Mouse (Mus musculus) embryonic facial prominence, embryonic 15.5 days (tissue): ENCODE data around the gene Srgap2. TPM values are rescaled to one million over a fixed set of nuclear protein-coding genes. Genes with fewer than 3 reads are reported as not detected.
A peak's percentile ranks its signal among the peaks of the same experiment; 100 is the strongest.
"Not testable (repeated sequence)": the region's sequence is repeated elsewhere in the genome, so short reads cannot be mapped to it uniquely, and the experiment has no call there.

ENCODE experiments used
- ATAC-seq: fragments of 200-750 bp; cut with Nextera tagmentation; 2 replicates; pipeline ENCODE4 v1.8.0; 2017; ENCODE audit warnings: low read depth, moderate TSS enrichment; ENCODE audit not compliant: insufficient number of reproducible peaks, low FRiP score, low TSS enrichment
- H3K27ac ChIP-seq: fragments of 300-500 bp; sonication (generic); replicated peaks from 2 replicates; pipeline ENCODE4 v1.5.1; 2015; ENCODE audit warnings: mild to moderate bottlenecking, inconsistent platforms
- H3K27me3 ChIP-seq: fragments of 300-500 bp; sonication (generic); 2 replicates; pipeline ENCODE4 v1.6.1; 2015; ENCODE audit warnings: inconsistent platforms
- H3K36me3 ChIP-seq: fragments of 300-500 bp; sonication (generic); 2 replicates; pipeline ENCODE4 v1.6.1; 2015; ENCODE audit warnings: mild to moderate bottlenecking, inconsistent platforms
- H3K4me1 ChIP-seq: fragments of 300-500 bp; sonication (generic); 2 replicates; pipeline ENCODE4 v1.6.1; 2015; ENCODE audit warnings: inconsistent platforms
- H3K4me2 ChIP-seq: fragments of 300-500 bp; sonication (generic); replicated peaks from 2 replicates; pipeline ENCODE4 v1.6.1; 2015; ENCODE audit warnings: mild to moderate bottlenecking, inconsistent platforms
- H3K4me3 ChIP-seq: fragments of 300-500 bp; sonication (generic); replicated peaks from 2 replicates; pipeline ENCODE4 v1.5.1; 2015; ENCODE audit warnings: mild to moderate bottlenecking, inconsistent platforms
- H3K9ac ChIP-seq: fragments of 300-500 bp; sonication (generic); 2 replicates; pipeline ENCODE4 v1.6.1; 2015; ENCODE audit warnings: inconsistent platforms
- H3K9me3 ChIP-seq: fragments of 300-500 bp; sonication (generic); replicated peaks from 2 replicates; pipeline ENCODE4 v1.6.1; 2016; ENCODE audit warnings: inconsistent platforms
- WGBS: fragments of 180-500 bp; shearing (Covaris S2); methylation state at CpG from one replicate; pipeline ENCODE4 v1.1.7; 2015; 5-methylcytosine and 5-hydroxymethylcytosine counted together
- polyA plus RNA-seq: library from polyadenylated mRNA; unstranded; fragments of >200 nt; fragmentation: Nextera tagmentation; extraction: Ambion mirVana; gene quantifications from 2 replicates; pipeline ENCODE4 v1.2.1, GENCODE M21; 2015

The Srgap2 gene
- 17.9 and 18.0 TPM in 2 replicates for polyA plus RNA-seq

DNA sequence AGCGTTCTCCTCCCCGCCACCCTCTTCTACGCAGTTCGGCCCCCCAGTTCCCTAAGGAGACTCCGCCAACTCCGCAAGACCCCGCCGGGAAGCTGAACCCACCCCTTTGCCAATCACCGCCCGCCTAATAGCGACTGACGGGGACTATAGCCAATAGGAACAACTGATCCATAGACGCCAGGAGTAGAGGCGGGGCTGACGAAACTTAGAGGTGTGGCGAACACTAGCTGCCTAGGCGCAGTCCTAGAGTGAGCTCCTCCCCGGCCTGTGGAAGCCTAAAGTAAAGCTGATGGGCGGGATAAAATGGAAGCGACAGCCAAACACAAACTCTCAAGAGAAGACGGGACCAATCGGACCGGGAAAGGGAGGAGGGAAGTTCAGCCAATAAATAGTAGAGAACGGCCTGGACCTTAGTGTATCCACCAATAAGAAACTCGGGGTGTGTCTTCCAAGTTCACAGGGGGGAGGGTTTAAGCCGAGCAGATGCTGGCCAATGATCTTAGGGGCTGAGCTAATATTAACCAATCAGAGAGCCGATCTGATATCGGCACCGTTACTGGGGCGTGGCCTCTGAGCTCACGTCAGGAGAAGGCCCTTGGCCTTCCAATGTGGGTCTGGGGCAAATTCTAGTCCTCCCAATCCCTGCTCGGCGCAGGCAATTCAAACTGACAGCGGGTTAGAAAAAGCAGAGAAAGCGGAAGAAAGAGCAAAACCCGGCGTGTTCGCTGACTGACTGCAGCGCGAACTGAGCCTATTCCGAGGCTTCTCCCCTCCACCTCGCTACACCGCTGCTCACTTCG is at the start of gene Srgap2, which contains the start of gene Fam72a:
TSS of gene Srgap2 (minus strand) at position 72 of the 800 bp plus-strand sequence.
TSS of gene Fam72a (plus strand) at position 623 of the 800 bp plus-strand sequence.
- Histone ChIP-seq H3K4me2 (peak within 1 kb of the TSS; percentile 87), H3K36me3 (no peaks in the 10 kb centered on the region), H3K4me1 (peaks cover 35% of the 10 kb centered on the region), H3K9me3 (no peaks in the 10 kb centered on the region), H3K4me3 (peak within 1 kb of the TSS; percentile 78), H3K27me3 (no peaks in the 10 kb centered on the region), H3K9ac (peak within 1 kb of the TSS; percentile 83), H3K27ac (peak within 1 kb of the TSS; percentile 98)
- peak; percentile 97 for ATAC-seq
- WGBS, result under 1% methylated on average over 44 of the region's 44 CpGs

GRCm38 (mm10) chr1:131573721-131574120 is 46.6 kb upstream of the Srgap2 start:
- peak; percentile 80; the same call in 1 of the 2 replicates for ATAC-seq
- no peak overlapping the region for H3K9ac ChIP-seq
- no peak overlapping the region for H3K4me3 ChIP-seq
- no peaks in the 10 kb centered on the region for H3K9me3 ChIP-seq
- H3K4me2 ChIP-seq, result no peak overlapping the region
- 92% methylated on average over 14 of the region's 14 CpGs for WGBS
- no peaks in the 10 kb centered on the region for H3K4me1 ChIP-seq
- H3K27me3 ChIP-seq, result no peaks in the 10 kb centered on the region
- no peaks in the 10 kb centered on the region for H3K36me3 ChIP-seq
- H3K27ac ChIP-seq, result no peak overlapping the region

DNA sequence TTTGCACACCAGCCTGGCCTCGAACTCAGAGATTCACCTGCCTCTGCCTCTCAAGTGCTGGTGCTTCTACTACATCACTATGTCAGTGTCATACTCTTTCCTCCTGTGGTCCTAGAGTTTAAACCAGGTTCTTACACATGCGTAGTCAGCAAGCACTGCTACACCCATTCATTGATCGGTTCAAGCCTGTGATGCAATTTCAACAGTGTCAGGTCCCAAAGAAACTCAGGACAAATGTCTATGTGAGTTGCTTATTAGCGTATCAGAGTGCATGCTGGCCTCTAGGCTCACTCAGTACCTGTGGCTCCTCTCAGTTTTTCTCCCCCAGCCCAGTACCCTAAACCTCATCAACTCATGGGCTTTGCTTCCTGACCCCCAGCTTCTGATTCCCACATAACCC is 43.2 kb upstream of the Srgap2 start:
- no peak overlapping the region for H3K27ac ChIP-seq
- no peaks in the 10 kb centered on the region for H3K27me3 ChIP-seq
- whole genome bisulfite sequencing, result 93% methylated on average over 4 of the region's 4 CpGs
- H3K36me3 ChIP-seq, result no peaks in the 10 kb centered on the region
- no peak overlapping the region for H3K9ac ChIP-seq
- no peak overlapping the region for H3K4me2 ChIP-seq
- H3K4me3 ChIP-seq, result no peak overlapping the region
- H3K4me1 ChIP-seq, result no peaks in the 10 kb centered on the region
- ATAC-seq, result no peak
- H3K9me3 ChIP-seq, result no peaks in the 10 kb centered on the region

- Histone ChIP-seq H3K36me3 (no peaks in the 10 kb centered on the region), H3K4me3 (no peak overlapping the region), H3K9ac (no peak overlapping the region), H3K9me3 (no peaks in the 10 kb centered on the region), H3K4me1 (no peaks in the 10 kb centered on the region), H3K27ac (no peak overlapping the region), H3K27me3 (no peaks in the 10 kb centered on the region), H3K4me2 (no peak overlapping the region)
- 88% methylated on average over 6 of the region's 6 CpGs for WGBS
- no peak for ATAC-seq
Observed at GRCm38 (mm10) chr1:131569721-131570120, 42.6 kb upstream of the Srgap2 start.

DNA sequence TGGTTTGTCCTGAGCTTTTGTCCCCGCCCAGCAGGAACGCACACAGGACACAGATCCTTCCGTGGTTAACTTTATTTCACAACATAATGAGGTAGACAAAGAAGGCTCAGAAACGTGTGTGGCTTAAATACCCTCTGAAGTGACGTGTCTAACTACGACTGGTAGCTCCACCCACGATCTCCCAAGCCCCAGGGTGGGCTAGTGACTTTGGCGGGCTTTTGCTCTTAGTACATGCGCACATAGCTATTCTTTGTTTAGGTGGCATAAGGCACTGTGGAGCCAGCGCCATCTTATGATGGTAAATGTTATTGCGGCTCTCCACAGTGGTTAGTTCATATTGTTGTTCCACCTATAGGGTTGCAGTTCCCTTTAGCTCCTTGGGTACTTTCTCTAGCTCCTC is 38.9 kb upstream of the Srgap2 start:
- H3K27ac ChIP-seq, H3K36me3 ChIP-seq, H3K9me3 ChIP-seq, H3K27me3 ChIP-seq, H3K4me1 ChIP-seq, H3K4me2 ChIP-seq, H3K9ac ChIP-seq, ATAC-seq, H3K4me3 ChIP-seq: not testable (repeated sequence)
- 35% methylated on average over 11 of the region's 11 CpGs for WGBS

GRCm38 (mm10) chr1:131562081-131562480 is 34.9 kb upstream of the Srgap2 start:
- Histone ChIP-seq H3K4me1 (no peaks in the 10 kb centered on the region), H3K27me3 (no peaks in the 10 kb centered on the region), H3K4me2 (no peak overlapping the region), H3K4me3 (no peak overlapping the region), H3K27ac (no peak overlapping the region), H3K36me3 (no peaks in the 10 kb centered on the region), H3K9ac (no peak overlapping the region), H3K9me3 (no peaks in the 10 kb centered on the region)
- WGBS, result 89% methylated on average over 2 of the region's 2 CpGs
- no peak for ATAC-seq

- no peak overlapping the region for H3K4me3 ChIP-seq
- H3K27me3 ChIP-seq, result no peaks in the 10 kb centered on the region
- no peaks in the 10 kb centered on the region for H3K36me3 ChIP-seq
- ATAC-seq, result no peak
- H3K9ac ChIP-seq, result no peak overlapping the region
- H3K4me2 ChIP-seq, result no peak overlapping the region
- H3K4me1 ChIP-seq, result no peaks in the 10 kb centered on the region
- H3K9me3 ChIP-seq, result no peaks in the 10 kb centered on the region
- no peak overlapping the region for H3K27ac ChIP-seq
Observed at GRCm38 (mm10) chr1:131560500-131560899, 33.3 kb upstream of the Srgap2 start.

GRCm38 (mm10) chr1:131555042-131555812 is 28.1 kb upstream of the Srgap2 start:
- H3K9me3 ChIP-seq, result no peaks in the 10 kb centered on the region
- H3K9ac ChIP-seq, result no peak overlapping the region
- WGBS, result 2% methylated on average over 13 of the region's 13 CpGs
- H3K4me3 ChIP-seq, result no peak overlapping the region
- peak; percentile 86 for ATAC-seq
- H3K27me3 ChIP-seq, result no peaks in the 10 kb centered on the region
- H3K27ac ChIP-seq, result peak overlapping the region; percentile 23; the same call in 1 of the 2 replicates
- H3K4me1 ChIP-seq, result 0 out of 2 replicates have a peak, but pooled peaks cover 3% of the 10 kb centered on the region
- H3K36me3 ChIP-seq, result no peaks in the 10 kb centered on the region
- peak overlapping the region; percentile 40 for H3K4me2 ChIP-seq

- Histone ChIP-seq H3K27me3 (no peaks in the 10 kb centered on the region), H3K27ac (no peak overlapping the region), H3K9ac (no peak overlapping the region), H3K4me3 (no peak overlapping the region), H3K4me2 (no peak overlapping the region), H3K4me1 (peaks cover 9% of the 10 kb centered on the region), H3K9me3 (no peaks in the 10 kb centered on the region), H3K36me3 (no peaks in the 10 kb centered on the region)
- ATAC-seq, result no peak
Observed at GRCm38 (mm10) chr1:131553428-131553827, 26.3 kb upstream of the Srgap2 start.

- Histone ChIP-seq H3K27ac (no peak overlapping the region), H3K4me1 (peaks cover 10% of the 10 kb centered on the region), H3K9ac (no peak overlapping the region), H3K4me2 (no peak overlapping the region), H3K9me3 (no peaks in the 10 kb centered on the region), H3K4me3 (no peak overlapping the region), H3K36me3 (no peaks in the 10 kb centered on the region), H3K27me3 (no peaks in the 10 kb centered on the region)
- ATAC-seq, result no peak
- 85% methylated on average over 2 of the region's 2 CpGs for WGBS
Observed at GRCm38 (mm10) chr1:131551956-131552355, 24.8 kb upstream of the Srgap2 start.

GRCm38 (mm10) chr1:131548494-131549365 is 21.6 kb upstream of the Srgap2 start:
- Histone ChIP-seq H3K4me2 (peak overlapping the region; percentile 5; the same call in 1 of the 2 replicates), H3K4me3 (no peak overlapping the region), H3K27ac (peak overlapping the region; percentile 73), H3K36me3 (no peaks in the 10 kb centered on the region), H3K9ac (no peak overlapping the region), H3K4me1 (peaks cover 7% of the 10 kb centered on the region), H3K27me3 (no peaks in the 10 kb centered on the region), H3K9me3 (no peaks in the 10 kb centered on the region)
- 12% methylated on average over 8 of the region's 8 CpGs for WGBS
- peak; percentile 60; the same call in 1 of the 2 replicates for ATAC-seq
